Mouse (Mus musculus) olfactory bulb, adult 2 months (tissue): Measurements from ENCODE around the gene Gm128. TPM values are rescaled to one million over a fixed set of nuclear protein-coding genes. Genes with fewer than 3 reads are reported as not detected.

Source experiments
- H3K27ac ChIP-seq: fragments of 200-500 bp; 2 replicates; pipeline ENCODE4 v1.5.1; 2012; ENCODE audit warnings: low read depth, low read length; ENCODE audit not compliant: insufficient read depth
- H3K4me1 ChIP-seq: fragments of 200-500 bp; 2 replicates; pipeline ENCODE4 v1.6.1; 2012; ENCODE audit warnings: low read length; ENCODE audit not compliant: control insufficient read depth, insufficient read depth
- H3K4me3 ChIP-seq: fragments of 200-500 bp; 2 replicates; pipeline ENCODE4 v1.5.1; 2012; ENCODE audit warnings: mild to moderate bottlenecking, low read depth, low read length, moderate library complexity; ENCODE audit not compliant: insufficient read depth
- CTCF ChIP-seq: fragments of 200-500 bp; IDR thresholded peaks from 2 replicates; pipeline ENCODE4 v1.5.1; 2012; ENCODE audit warnings: low read depth, mild to moderate bottlenecking, low read length, moderate library complexity; ENCODE audit not compliant: insufficient read depth
- POLR2A ChIP-seq: fragments of 200-500 bp; IDR thresholded peaks from 2 replicates; pipeline ENCODE4 v1.6.1; 2012; ENCODE audit warnings: mild to moderate bottlenecking, low read depth, low read length, moderate library complexity; ENCODE audit not compliant: insufficient read depth
- WGBS: fragments of 180-500 bp; shearing (Covaris S2); methylation state at CpG from one replicate; pipeline ENCODE4 v1.1.7; 2018; 5-methylcytosine and 5-hydroxymethylcytosine counted together
- polyA plus RNA-seq: library from polyadenylated mRNA; stranded (reverse); fragments of >200 nt; gene quantifications from 2 replicates; pipeline ENCODE4 v1.2.4, GENCODE M21; 2012; ENCODE audit warnings: low replicate concordance; ENCODE audit not compliant: missing spikeins, insufficient read depth, insufficient read length

Gm128 gene
- polyA plus RNA-seq, 1 experiment = not detected

DNA sequence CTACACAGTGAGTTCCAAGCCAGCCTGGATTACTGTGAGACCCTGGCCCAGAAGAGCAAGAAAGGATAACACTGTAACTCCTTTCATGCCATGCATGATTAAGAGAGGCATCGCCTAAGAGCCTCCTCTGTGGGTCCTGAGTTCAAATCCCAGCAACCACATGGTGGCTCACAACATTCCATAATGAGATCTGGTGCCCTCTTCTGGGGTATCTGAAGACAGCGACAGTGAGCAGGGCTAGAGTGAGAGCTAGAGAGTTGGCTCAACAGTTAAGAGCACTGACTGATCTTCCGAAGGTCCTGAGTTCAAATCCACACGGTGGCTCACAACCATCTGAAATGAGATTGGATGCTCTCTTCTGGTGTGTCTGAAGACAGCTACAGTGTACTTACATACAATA is 33.1 kb upstream of the Gm128 start:
- Histone ChIP-seq H3K27ac (no peak overlapping the region), H3K4me3 (no peak overlapping the region), H3K4me1 (peaks cover 13% of the 10 kb centered on the region)
- 92% methylated on average over 4 of the region's 4 CpGs for WGBS
- TF ChIP-seq POLR2A = no peak
- TF ChIP-seq CTCF = no peak

- no peak overlapping the region for H3K27ac ChIP-seq
Measured at GRCm38 (mm10) chr3:95273471-95273870, 32.1 kb upstream of the Gm128 start.

GRCm38 (mm10) chr3:95270766-95271364 is 29.5 kb upstream of the Gm128 start:
- TF ChIP-seq CTCF = no peak
- no peak for TF ChIP-seq POLR2A
- H3K4me3 ChIP-seq = no peak overlapping the region
- H3K27ac ChIP-seq = no peak overlapping the region
- 68% methylated on average over 12 of the region's 12 CpGs for WGBS
- H3K4me1 ChIP-seq = peaks cover 11% of the 10 kb centered on the region

More at GRCm38 (mm10) chr3:95273471-95273870, 32.1 kb upstream of the Gm128 start:
- no peak for TF ChIP-seq CTCF
- TF ChIP-seq POLR2A = no peak
- WGBS = 85% methylated on average over 5 of the region's 5 CpGs
- Histone ChIP-seq H3K4me3 (no peak overlapping the region), H3K4me1 (peaks cover 13% of the 10 kb centered on the region)

GRCm38 (mm10) chr3:95269789-95270188 is 28.4 kb upstream of the Gm128 start:
- peaks cover 11% of the 10 kb centered on the region for H3K4me1 ChIP-seq
- TF ChIP-seq POLR2A (no peak), CTCF (no peak)
- H3K27ac ChIP-seq = no peak overlapping the region
- WGBS = 51% methylated on average over 5 of the region's 5 CpGs
- no peak overlapping the region for H3K4me3 ChIP-seq

DNA sequence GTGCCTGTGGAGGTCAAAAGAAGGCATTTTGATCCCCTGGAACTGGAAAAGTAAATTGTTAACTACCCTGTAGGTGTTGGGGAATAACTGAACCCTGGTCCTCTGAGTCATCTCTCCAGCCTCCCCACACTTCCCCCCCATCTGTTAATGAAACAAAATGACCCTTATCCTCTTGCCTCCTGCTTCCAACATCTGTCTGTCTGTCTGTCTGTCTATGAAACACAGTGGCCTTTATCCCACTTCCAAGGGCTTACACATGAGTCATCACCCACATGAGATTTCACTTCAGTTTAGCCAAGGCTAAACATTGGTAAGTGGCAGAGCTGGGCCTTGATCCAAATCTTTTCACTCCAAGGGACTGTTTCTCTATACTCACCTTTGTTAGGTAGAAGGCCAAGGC is 26.5 kb upstream of the Gm128 start:
- peaks cover 3% of the 10 kb centered on the region; the same call in 1 of the 2 replicates for H3K4me1 ChIP-seq
- H3K27ac ChIP-seq = no peak overlapping the region
- no peak for TF ChIP-seq POLR2A
- TF ChIP-seq CTCF = no peak
- H3K4me3 ChIP-seq = no peak overlapping the region

- TF ChIP-seq POLR2A = no peak
- no peak for TF ChIP-seq CTCF
- Histone ChIP-seq H3K4me3 (no peak overlapping the region), H3K27ac (no peak overlapping the region), H3K4me1 (0 out of 2 replicates have a peak, but pooled peaks cover 3% of the 10 kb centered on the region)
- 97% methylated on average over 3 of the region's 3 CpGs for WGBS
Measured at GRCm38 (mm10) chr3:95266052-95266451, 24.7 kb upstream of the Gm128 start.

- TF ChIP-seq CTCF = no peak
- no peak for TF ChIP-seq POLR2A
- 81% methylated on average over 1 of the region's 1 CpGs for WGBS
- no peak overlapping the region for H3K4me3 ChIP-seq
- no peak overlapping the region for H3K27ac ChIP-seq
- H3K4me1 ChIP-seq = no peaks in the 10 kb centered on the region
Measured at GRCm38 (mm10) chr3:95264724-95265123, 23.3 kb upstream of the Gm128 start.

DNA sequence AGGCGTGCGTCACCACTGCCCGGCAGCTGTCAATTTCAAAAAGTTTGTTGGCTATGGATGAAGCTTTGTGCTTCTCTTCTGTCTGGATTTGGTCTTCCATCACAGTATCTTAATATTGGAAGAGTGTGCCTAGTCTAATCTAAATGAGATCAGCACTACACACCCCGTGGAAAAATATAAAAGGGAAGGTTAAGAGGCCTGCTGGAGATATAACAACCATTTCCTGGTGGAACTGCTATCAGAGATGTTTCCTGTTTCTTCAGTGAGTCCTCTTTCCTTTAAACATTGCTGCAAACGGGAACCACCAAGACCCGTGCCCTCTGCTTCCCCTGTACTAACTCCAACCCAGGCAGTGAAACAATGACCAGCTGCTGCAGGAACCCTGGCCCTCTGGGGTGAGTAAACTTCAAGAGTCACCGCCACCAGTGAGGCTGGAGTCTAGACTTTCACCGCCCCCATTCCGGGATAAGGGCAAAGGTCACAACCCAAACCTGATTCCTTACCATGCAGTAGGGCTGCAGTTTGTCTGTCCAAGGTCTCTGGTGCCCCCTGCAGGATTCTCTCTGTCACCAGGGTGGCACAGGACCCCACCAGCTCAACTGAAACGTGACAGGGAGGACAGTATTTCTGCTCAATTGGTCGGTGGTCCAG is 21.8 kb upstream of the Gm128 start:
- Histone ChIP-seq H3K4me3 (no peak overlapping the region), H3K4me1 (no peaks in the 10 kb centered on the region), H3K27ac (no peak overlapping the region)
- TF ChIP-seq POLR2A = no peak
- peak; percentile 53; the same call in 1 of the 2 replicates for TF ChIP-seq CTCF
- 57% methylated on average over 11 of the region's 11 CpGs for WGBS

GRCm38 (mm10) chr3:95261975-95262374 is 20.6 kb upstream of the Gm128 start:
- TF ChIP-seq CTCF = no peak
- TF ChIP-seq POLR2A = no peak
- WGBS = 91% methylated on average over 4 of the region's 4 CpGs
- Histone ChIP-seq H3K4me1 (no peaks in the 10 kb centered on the region), H3K4me3 (no peak overlapping the region), H3K27ac (no peak overlapping the region)

DNA sequence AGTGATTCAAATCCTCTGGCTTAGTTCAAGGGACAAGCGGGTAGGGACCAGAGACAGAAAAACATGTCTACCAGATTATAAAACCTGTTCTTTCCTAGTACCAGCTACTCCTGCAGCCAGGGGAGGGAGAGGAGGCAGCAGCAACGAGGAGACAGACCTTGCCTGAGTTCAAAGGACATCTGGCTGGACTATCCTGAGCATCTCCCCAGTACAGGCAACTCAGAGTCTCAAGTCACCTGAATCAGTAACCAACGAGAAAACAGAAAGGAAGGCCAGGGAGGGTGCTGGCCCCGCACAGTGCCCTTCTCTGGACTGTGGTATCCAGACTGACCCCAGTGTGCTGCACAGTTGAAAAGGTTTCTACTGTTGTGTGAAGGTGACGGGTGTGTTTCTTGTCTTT is 15.5 kb upstream of the Gm128 start:
- H3K4me1 ChIP-seq = no peaks in the 10 kb centered on the region
- no peak for TF ChIP-seq CTCF
- no peak for TF ChIP-seq POLR2A
- 83% methylated on average over 5 of the region's 5 CpGs for WGBS
- no peak overlapping the region for H3K27ac ChIP-seq
- no peak overlapping the region for H3K4me3 ChIP-seq
